Mouse (Mus musculus) layer of hippocampus, adult 8-10 months (tissue): ENCODE data around the gene Trim72. TPM values are rescaled to one million over a fixed set of nuclear protein-coding genes. Genes with fewer than 3 reads are reported as not detected.
"Not testable (repeated sequence)": the region's sequence is repeated elsewhere in the genome, so short reads cannot be mapped to it uniquely, and the experiment has no call there.

Experiments used
- DNase-seq, 2 experiments: peaks; one replicate each; pipeline ENCODE4 v3.0.0; 2022; ENCODE audit warnings: low spot score in 2 of 2
- total RNA-seq, 4 experiments: library from RNA; stranded (reverse); gene quantifications; 2 replicates each; pipeline ENCODE4 v1.2.4; 2022

Trim72 gene
- total RNA-seq, 4 experiments from 2014 or later: 0.47 to 1.1 (median 0.95) TPM

DNA sequence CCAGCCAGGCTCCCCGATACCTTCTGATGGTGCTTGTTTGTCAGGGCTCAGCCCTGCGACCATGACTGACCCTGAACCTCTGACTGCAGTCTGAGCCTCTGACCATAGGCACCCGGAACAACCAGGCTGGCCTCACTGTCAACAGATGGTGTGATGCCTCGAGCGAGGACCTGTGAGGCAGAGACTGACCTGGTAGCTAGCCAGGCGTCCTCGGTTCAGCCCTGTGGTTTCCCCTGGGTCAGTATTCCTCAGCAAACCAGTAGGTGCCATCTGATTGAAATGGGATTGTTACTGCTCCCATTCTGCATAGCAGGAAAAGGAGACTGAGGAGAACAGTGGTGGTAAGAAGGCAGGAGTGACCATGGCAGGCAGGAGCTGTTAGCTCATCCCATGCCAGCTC is 2.4 kb downstream of the Trim72 start:
- DNase-seq: no peak

- no peak for DNase-seq
These were observed 6.1 kb downstream of the Trim72 start for GRCm38 (mm10) chr7:128009715-128010340.

GRCm38 (mm10) chr7:128012136-128012780 is 8.5 kb downstream of the Trim72 start:
- no peak for DNase-seq

DNA sequence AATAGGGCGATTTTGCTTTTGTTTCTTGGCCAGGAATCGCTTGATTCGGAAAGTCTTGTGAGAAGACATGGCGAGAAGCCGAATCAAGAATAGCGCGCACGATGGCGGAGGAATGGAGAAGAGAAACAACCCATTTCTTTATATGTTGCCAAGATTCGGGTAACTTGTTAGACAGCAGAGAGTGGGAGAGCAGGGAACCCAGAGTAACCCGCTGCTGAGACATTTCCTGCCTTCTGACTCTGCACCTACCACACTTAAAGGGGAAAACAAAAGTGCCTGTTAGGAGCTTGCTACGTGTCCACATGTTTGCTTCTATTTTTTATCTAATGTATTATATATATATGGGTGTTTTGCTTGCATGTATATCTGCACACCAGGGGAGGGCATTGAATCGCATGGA is 9.4 kb downstream of the Trim72 start:
- no peak for DNase-seq

DNA sequence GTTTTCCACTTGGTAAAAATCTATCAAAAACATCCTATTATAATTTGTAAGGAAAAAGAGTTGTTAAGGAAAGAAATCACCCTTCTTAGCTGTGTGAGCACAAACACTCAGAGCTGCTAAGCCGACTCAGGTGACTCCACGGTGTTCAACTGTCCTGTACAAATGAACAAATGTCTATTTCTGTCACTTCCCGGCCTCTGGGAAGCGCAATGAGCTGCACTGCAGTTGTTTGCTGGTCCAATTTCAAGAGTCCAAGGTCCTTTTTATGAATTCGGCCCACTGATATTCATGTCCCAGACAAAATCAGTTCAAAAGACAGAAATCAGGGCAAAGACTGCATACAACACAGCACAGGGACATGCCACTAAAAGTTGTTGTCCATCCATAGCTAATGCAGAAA is 12.4 kb downstream of the Trim72 start:
- DNase-seq: not testable (repeated sequence)

DNA sequence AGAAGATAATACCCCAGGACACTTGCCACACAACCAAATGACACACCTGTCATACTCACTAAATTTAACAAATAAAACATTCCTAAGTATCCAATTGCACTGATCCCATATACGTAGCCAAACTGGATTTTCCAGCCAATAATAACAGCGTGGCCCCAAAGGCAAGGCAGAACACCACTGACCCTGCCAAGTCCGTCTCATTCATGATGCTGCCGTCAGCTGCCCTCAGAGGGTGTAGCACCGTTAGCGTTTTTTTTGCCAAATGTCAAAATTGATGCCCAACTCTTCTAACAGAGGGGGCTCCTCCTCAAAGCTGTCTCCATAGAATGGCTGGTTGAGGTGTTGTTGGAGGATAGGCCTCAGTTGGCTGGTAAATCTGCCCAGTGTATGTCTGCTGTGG is 12.9 kb downstream of the Trim72 start:
- DNase-seq: no peak

GRCm38 (mm10) chr7:128018275-128018674 is 14.5 kb downstream of the Trim72 start:
- DNase-seq: no peak

DNA sequence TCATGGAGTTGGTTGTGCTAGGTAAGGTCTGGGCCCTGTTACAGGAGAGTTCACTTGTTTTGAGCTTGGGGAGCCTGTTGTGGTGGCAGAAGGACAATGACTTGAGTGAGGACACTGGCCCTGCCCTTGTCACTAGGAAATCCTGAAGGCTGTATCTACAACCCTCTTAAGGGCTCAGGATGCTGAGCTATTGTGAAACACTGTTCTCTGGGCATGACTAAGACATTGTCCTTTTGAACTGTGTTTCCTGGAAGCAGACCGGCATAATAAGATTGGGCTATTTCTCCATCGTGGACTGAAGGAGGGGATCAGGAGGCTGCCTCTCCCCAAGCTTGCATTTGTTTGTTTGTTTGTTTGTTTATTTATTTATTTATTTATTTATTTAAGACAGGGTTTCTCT is 15.4 kb downstream of the Trim72 start:
- no peak for DNase-seq

GRCm38 (mm10) chr7:128022974-128023373 is 19.2 kb downstream of the Trim72 start:
- no peak for DNase-seq

- no peak for DNase-seq
These were observed 19.8 kb downstream of the Trim72 start for GRCm38 (mm10) chr7:128023565-128023964.

DNA sequence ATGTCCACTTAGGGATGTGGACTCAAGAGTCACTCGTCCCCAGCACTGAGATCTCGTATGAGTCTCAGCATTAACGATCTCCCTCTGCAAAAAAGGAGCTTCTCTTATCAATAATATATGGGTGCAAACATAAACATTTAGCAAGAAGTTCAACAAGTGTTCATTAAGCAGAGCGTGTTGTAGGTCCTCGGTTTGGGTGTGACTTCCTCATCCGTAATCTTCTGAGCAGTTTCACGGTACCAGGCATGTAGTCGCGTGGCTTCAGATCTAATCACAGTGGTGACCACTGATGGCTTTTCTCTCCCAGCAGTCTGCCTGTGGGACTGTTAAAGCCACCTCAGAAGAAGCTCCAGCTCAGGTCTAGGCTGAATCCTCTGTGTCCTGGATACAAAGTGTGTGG is 20.6 kb downstream of the Trim72 start:
- no peak for DNase-seq

GRCm38 (mm10) chr7:128024932-128025331 is 21.2 kb downstream of the Trim72 start:
- no peak for DNase-seq

GRCm38 (mm10) chr7:128025381-128025780 is 21.6 kb downstream of the Trim72 start:
- no peak for DNase-seq

- DNase-seq: no peak
These were observed 27.7 kb downstream of the Trim72 start for GRCm38 (mm10) chr7:128031403-128031976.

- no peak for DNase-seq
These were observed 28.7 kb downstream of the Trim72 start for GRCm38 (mm10) chr7:128032290-128032988.

DNA sequence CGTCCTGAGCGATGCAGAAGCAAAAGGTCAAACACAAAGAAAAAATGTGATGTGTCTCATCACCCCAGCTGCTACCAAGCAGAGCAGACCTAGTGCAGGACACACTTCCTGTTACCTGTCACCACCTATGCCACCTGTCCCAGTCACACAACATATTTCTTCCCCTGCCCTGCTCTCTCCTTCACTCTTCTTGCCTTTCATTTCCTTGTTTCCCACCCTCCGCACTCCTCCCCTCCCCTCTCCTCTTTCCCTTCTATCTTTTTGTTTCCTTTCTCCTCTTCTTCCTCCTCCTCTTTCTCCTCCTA is 29.2 kb downstream of the Trim72 start:
- DNase-seq: no peak

DNA sequence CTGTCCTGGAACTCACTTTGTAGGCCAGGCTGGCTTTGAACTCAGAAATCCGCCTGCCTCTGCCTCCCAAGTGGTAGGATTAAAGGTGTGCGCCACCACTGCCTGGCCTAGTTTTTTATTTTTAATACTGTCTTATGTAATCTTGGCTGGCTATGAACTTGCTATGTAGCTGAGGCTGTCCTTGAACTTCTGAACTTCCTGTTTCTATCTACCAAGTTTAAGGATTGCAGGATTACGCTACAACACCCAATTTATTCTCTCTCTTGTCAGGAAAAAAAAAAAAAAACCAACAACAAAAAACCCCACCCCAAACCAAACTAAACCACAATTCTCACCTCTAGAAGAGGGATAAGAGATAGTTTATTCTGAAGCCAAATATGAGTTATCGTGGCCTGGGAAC is 29.9 kb downstream of the Trim72 start:
- no peak for DNase-seq

GRCm38 (mm10) chr7:128042161-128042820 is 38.5 kb downstream of the Trim72 start:
- not testable (repeated sequence) for DNase-seq

DNA sequence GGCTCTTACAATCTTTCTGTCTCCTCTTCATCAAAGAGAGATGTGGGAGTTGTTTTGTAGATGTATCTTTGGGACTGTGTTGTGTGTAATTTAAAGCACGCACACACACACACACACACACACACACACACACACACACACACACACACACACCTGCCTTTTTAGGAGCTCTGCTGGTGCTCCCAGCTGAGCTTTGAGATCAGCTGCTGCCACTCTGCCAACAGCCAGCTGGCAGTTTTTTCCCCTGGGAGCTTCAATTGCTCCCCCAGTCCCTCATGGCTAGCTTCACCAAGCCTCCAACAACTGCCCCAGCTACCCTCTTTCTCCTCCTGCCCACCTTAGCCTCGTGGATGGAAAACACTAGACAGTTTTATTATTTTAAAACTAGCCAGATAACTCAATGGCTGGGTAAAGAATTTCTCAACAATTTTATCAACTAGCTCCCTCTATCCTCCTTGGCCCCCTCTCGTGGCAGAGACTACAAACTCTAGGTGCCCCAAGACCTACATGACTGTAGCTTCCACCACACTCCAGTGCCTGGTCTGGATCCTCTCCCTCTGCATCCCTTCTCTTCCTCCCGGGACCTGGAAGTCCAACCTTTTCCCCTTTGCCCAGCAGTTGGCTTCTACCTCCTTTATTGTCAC is 40.5 kb downstream of the Trim72 start:
- no peak for DNase-seq

- DNase-seq: no peak
These were observed 41.9 kb downstream of the Trim72 start for GRCm38 (mm10) chr7:128045640-128046039.

- no peak for DNase-seq
These were observed 45.1 kb downstream of the Trim72 start for GRCm38 (mm10) chr7:128048819-128049218.

- no peak for DNase-seq
These were observed 45.5 kb downstream of the Trim72 start for GRCm38 (mm10) chr7:128049254-128049653.
